Mouse (Mus musculus): ENCODE measurements around the gene Fut8. TPM values are rescaled to one million over a fixed set of nuclear protein-coding genes. Genes with fewer than 3 reads are reported as not detected.

The Fut8 gene
- polyA plus RNA-seq, 1 experiment, result 13.8 TPM

DNA sequence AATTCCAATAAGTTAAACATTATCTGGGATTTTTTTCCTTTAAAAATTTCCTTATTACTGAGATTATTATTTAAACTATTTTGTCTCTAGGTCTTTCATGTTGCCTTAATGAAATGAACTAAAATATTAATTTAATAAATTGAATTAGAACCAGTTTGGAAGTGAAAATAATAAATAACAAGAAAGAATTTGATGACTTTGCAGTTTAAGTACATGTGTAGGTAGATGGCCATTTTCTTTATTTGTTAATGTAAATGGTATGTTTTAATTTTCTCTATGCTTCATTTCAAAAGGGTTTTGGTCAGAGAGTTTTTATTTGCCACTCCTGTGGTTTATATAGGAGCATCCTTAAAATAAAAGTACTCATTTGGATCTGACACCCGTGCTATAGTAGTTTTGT lies 177.8 kb downstream of the Fut8 start:
- no peak overlapping the region for H3K4me3 ChIP-seq (replicated peaks; ENCODE audit: control insufficient read depth, low read depth, low read length)
- TF ChIP-seq CTCF (IDR thresholded peaks at IDR 0.05; ENCODE audit: control insufficient read depth, insufficient read depth, low read length) (no peak), POLR2A (IDR thresholded peaks at IDR 0.05; ENCODE audit: borderline replicate concordance, control insufficient read depth, low read depth, low read length) (no peak)
- H3K4me1 ChIP-seq (ENCODE audit: control insufficient read depth, insufficient read depth, low read length), result no peaks in the 10 kb centered on the region
- WGBS, result 88% methylated on average over 1 of the region's 1 CpGs
- H3K27ac ChIP-seq (ENCODE audit: control insufficient read depth, insufficient read depth, low read depth, low read length, poor library complexity), result no peak overlapping the region

DNA sequence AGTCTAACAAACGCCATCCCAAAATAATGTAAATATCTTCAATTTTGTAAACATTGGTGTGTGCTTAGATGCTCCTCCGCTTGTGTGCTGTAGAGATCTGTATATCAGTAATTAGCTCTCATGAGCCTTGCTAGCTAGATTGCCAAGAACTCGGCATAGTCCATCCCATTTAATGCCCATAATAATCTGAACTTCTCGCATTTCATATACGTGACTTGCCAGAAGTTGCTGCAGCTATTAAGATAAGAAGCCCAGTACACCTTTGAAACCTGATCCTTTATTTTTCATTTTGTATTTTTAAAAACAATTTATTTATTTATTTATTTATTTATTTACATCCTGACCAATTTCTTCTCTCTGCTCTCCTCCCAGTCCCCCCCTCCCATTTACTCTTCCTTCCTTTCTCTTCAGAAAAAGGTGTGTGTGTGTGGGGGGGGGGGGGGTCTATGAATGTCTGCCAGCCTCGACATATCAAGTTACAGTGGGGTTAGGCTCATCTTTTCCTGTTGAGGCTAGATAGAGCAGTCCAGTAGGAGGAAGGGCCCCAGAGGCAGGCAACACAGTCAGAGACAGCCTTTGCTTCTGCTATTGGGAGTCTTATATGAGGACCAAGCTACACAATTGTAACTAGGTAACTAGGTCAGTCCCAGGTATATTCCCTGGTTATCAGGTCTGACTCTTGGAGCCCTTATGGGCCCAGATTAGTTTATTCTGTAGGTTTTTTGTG lies 183.9 kb downstream of the Fut8 start:
- H3K4me1 ChIP-seq (ENCODE audit: control insufficient read depth, insufficient read depth, low read length), result no peaks in the 10 kb centered on the region
- no peak overlapping the region for H3K4me3 ChIP-seq (replicated peaks; ENCODE audit: control insufficient read depth, low read depth, low read length)
- 76% methylated on average over 6 of the region's 6 CpGs for WGBS
- H3K27ac ChIP-seq (ENCODE audit: control insufficient read depth, insufficient read depth, low read depth, low read length, poor library complexity), result no peak overlapping the region
- TF ChIP-seq CTCF (IDR thresholded peaks at IDR 0.05; ENCODE audit: control insufficient read depth, insufficient read depth, low read length) (no peak), POLR2A (IDR thresholded peaks at IDR 0.05; ENCODE audit: borderline replicate concordance, control insufficient read depth, low read depth, low read length) (no peak)

DNA sequence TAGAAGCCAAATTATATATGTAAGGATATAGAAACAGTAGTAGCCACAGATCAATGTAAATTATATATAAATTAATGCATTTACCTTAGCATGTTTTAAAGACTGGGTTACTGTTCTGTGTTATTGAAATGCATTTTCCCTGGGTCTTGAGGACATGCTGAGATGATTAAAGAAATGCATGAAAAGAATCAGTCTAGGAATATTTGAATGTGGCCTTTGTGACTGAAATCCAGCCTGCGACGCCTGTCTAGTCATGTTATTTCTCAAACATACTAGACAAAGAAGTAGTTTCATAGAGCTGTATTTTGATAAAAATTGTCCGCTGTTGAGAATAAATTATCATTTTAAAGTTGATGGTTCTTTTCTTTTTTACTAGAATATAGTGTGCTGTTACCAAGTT lies 188.2 kb downstream of the Fut8 start:
- no peaks in the 10 kb centered on the region for H3K4me1 ChIP-seq (ENCODE audit: control insufficient read depth, insufficient read depth, low read length)
- H3K27ac ChIP-seq (ENCODE audit: control insufficient read depth, insufficient read depth, low read depth, low read length, poor library complexity), result no peak overlapping the region
- TF ChIP-seq POLR2A (IDR thresholded peaks at IDR 0.05; ENCODE audit: borderline replicate concordance, control insufficient read depth, low read depth, low read length) (no peak), CTCF (IDR thresholded peaks at IDR 0.05; ENCODE audit: control insufficient read depth, insufficient read depth, low read length) (no peak)
- WGBS, result 91% methylated on average over 3 of the region's 3 CpGs
- no peak overlapping the region for H3K4me3 ChIP-seq (replicated peaks; ENCODE audit: control insufficient read depth, low read depth, low read length)

DNA sequence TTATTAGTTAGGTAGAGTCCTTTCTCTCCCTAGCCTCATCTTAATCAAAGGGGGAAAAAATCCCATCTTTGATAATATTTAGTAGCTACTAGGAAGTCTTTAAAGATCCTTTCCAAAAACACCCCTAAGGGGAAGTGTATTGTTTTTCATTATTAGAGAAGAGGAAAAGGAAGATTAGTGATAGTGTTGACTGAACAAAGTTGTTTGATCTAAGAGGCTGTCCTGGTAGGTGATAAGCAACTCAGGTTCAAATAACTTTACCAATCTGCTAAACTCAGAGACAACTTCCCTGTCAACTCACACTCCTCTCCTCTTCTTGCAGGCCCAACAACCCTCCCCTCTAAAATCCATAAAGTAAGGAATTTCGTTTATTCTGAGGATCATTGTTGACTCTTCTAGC lies 190.2 kb downstream of the Fut8 start:
- TF ChIP-seq POLR2A (IDR thresholded peaks at IDR 0.05; ENCODE audit: borderline replicate concordance, control insufficient read depth, low read depth, low read length) (no peak), CTCF (IDR thresholded peaks at IDR 0.05; ENCODE audit: control insufficient read depth, insufficient read depth, low read length) (no peak)
- Histone ChIP-seq H3K4me1 (ENCODE audit: control insufficient read depth, insufficient read depth, low read length) (no peaks in the 10 kb centered on the region), H3K27ac (ENCODE audit: control insufficient read depth, insufficient read depth, low read depth, low read length, poor library complexity) (no peak overlapping the region), H3K4me3 (replicated peaks; ENCODE audit: control insufficient read depth, low read depth, low read length) (no peak overlapping the region)
- 78% methylated on average over 1 of the region's 1 CpGs for WGBS

DNA sequence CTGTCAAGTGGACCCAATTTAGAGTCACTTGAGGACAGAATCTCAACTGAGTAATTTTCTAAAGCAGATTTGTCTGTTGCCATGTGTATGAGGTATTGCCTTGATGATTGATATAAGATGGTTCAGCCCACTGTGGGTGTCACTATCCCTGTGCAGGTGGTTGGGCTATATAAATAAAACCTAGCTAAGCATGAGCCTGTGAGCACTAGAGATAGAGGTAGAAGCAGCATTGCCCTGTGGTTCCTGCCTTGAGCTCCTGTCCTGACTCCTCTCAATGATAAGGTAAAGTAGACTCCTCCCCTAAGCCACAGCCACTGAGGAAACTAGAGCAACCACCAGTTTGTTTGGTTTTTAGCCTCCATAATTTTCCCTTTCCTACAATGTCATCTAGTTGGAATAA lies 191.5 kb downstream of the Fut8 start:
- H3K4me3 ChIP-seq (replicated peaks; ENCODE audit: control insufficient read depth, low read depth, low read length), result no peak overlapping the region
- no peaks in the 10 kb centered on the region for H3K4me1 ChIP-seq (ENCODE audit: control insufficient read depth, insufficient read depth, low read length)
- TF ChIP-seq POLR2A (IDR thresholded peaks at IDR 0.05; ENCODE audit: borderline replicate concordance, control insufficient read depth, low read depth, low read length) (no peak), CTCF (IDR thresholded peaks at IDR 0.05; ENCODE audit: control insufficient read depth, insufficient read depth, low read length) (no peak)
- no peak overlapping the region for H3K27ac ChIP-seq (ENCODE audit: control insufficient read depth, insufficient read depth, low read depth, low read length, poor library complexity)

DNA sequence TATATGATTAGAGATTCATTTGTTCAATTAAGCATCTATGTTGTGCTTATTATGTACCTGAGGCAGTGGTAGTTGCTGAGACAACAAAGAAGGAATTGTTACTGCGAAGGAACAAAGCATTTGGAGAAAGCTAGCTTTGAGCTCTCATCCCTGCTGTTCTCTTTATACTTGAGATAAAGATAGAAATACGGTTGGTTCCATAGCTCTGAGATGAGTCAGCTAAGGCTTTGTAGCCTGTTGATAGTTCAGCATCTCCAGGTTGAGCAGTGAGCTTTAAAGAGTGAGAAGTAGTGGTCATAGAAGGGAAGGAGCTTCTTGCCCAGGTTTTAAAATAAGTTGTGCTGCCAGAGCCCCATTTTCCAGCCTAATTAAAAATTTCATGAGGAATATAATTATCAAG lies 198.8 kb downstream of the Fut8 start:
- TF ChIP-seq POLR2A (IDR thresholded peaks at IDR 0.05; ENCODE audit: borderline replicate concordance, control insufficient read depth, low read depth, low read length), result no peak
- TF ChIP-seq CTCF (IDR thresholded peaks at IDR 0.05; ENCODE audit: control insufficient read depth, insufficient read depth, low read length), result no peak
- Histone ChIP-seq H3K27ac (ENCODE audit: control insufficient read depth, insufficient read depth, low read depth, low read length, poor library complexity) (no peak overlapping the region), H3K4me1 (ENCODE audit: control insufficient read depth, insufficient read depth, low read length) (no peaks in the 10 kb centered on the region), H3K4me3 (replicated peaks; ENCODE audit: control insufficient read depth, low read depth, low read length) (no peak overlapping the region)
- 75% methylated on average over 2 of the region's 2 CpGs for WGBS

DNA sequence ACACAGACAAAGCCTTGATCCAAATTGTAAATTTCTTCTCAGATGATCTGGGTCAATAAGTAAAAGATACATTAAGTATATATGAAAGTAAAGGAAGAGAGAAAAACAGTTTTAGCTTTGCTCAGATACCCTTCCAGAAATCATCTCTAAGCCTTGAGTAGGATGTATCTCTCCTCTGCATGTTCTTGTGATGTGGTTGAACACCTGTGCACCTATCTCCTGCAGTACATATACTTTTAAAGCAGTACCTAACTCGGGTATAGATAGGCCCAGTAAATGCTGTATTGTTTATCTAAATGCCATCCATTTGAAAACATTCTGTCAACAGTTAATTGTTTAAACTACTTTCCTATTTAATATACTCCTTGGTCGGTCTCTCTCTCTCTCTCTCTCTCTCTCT lies 212.9 kb downstream of the Fut8 start:
- H3K4me3 ChIP-seq (replicated peaks; ENCODE audit: control insufficient read depth, low read depth, low read length), result no peak overlapping the region
- no peak for TF ChIP-seq POLR2A (IDR thresholded peaks at IDR 0.05; ENCODE audit: borderline replicate concordance, control insufficient read depth, low read depth, low read length)
- no peak for TF ChIP-seq CTCF (IDR thresholded peaks at IDR 0.05; ENCODE audit: control insufficient read depth, insufficient read depth, low read length)
- no peak overlapping the region for H3K27ac ChIP-seq (ENCODE audit: control insufficient read depth, insufficient read depth, low read depth, low read length, poor library complexity)
- no peaks in the 10 kb centered on the region for H3K4me1 ChIP-seq (ENCODE audit: control insufficient read depth, insufficient read depth, low read length)
- 90% methylated on average over 2 of the region's 2 CpGs for WGBS

DNA sequence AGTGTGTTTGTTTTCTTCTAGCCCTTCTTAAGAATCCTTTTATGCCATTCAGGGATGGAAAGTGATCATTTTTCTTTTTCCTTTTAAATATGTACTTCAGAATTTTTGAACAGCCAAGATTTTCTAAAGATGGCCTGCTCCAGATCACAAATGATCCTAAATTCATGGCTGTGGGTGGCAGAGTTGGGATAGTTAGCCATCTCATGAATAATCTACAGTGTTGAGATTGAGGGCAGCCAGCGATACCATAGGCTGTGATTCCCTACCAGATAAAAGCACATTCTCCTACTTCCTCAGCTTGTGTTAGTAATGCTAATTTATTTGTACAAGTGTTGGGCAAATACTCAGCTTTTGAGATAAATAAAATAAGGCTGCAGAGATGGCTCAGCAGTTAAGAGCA lies 228.3 kb downstream of the Fut8 start:
- WGBS, result 85% methylated on average over 1 of the region's 1 CpGs
- no peaks in the 10 kb centered on the region for H3K4me1 ChIP-seq (ENCODE audit: control insufficient read depth, insufficient read depth, low read length)
- H3K27ac ChIP-seq (ENCODE audit: control insufficient read depth, insufficient read depth, low read depth, low read length, poor library complexity), result no peak overlapping the region
- no peak overlapping the region for H3K4me3 ChIP-seq (replicated peaks; ENCODE audit: control insufficient read depth, low read depth, low read length)
- no peak for TF ChIP-seq POLR2A (IDR thresholded peaks at IDR 0.05; ENCODE audit: borderline replicate concordance, control insufficient read depth, low read depth, low read length)
- TF ChIP-seq CTCF (IDR thresholded peaks at IDR 0.05; ENCODE audit: control insufficient read depth, insufficient read depth, low read length), result no peak

DNA sequence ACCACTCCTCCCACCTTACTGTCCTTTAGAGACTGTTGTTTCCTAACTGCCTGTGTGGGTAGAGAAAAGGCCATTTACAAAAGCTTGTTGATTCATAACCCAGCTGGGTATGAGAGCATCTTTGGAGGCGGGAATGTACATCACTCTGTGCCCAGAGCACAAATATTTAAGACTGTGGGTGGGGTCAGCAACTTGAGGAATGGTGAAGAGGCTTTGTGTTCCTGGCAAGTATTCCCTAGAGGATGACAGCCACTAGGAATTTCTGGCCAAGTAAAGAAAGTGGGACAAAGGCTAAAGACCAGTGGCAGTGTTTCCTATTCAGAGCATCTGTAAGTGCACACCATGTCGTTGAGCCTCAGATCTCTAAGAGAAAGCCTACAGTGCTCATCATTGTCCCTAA lies 242.0 kb downstream of the Fut8 start:
- 79% methylated on average over 2 of the region's 2 CpGs for WGBS
- Histone ChIP-seq H3K4me1 (ENCODE audit: control insufficient read depth, insufficient read depth, low read length) (peaks cover 1% of the 10 kb centered on the region; the same call in 1 of the 2 replicates), H3K27ac (ENCODE audit: control insufficient read depth, insufficient read depth, low read depth, low read length, poor library complexity) (no peak overlapping the region), H3K4me3 (replicated peaks; ENCODE audit: control insufficient read depth, low read depth, low read length) (no peak overlapping the region)
- TF ChIP-seq CTCF (IDR thresholded peaks at IDR 0.05; ENCODE audit: control insufficient read depth, insufficient read depth, low read length), result no peak
- no peak for TF ChIP-seq POLR2A (IDR thresholded peaks at IDR 0.05; ENCODE audit: borderline replicate concordance, control insufficient read depth, low read depth, low read length)

All from bone marrow, adult 2 months (tissue).